Mouse (Mus musculus): ENCODE measurements around the gene Iyd. TPM values are rescaled to one million over a fixed set of nuclear protein-coding genes. Genes with fewer than 3 reads are reported as not detected.
"Not testable (repeated sequence)": the region's sequence is repeated elsewhere in the genome, so short reads cannot be mapped to it uniquely, and the experiment has no call there.

The Iyd gene
- polyA plus RNA-seq (2015; fragmentation: Nextera tagmentation; extraction: Ambion mirVana) = 0.98 and 1.2 TPM in 2 replicates

DNA sequence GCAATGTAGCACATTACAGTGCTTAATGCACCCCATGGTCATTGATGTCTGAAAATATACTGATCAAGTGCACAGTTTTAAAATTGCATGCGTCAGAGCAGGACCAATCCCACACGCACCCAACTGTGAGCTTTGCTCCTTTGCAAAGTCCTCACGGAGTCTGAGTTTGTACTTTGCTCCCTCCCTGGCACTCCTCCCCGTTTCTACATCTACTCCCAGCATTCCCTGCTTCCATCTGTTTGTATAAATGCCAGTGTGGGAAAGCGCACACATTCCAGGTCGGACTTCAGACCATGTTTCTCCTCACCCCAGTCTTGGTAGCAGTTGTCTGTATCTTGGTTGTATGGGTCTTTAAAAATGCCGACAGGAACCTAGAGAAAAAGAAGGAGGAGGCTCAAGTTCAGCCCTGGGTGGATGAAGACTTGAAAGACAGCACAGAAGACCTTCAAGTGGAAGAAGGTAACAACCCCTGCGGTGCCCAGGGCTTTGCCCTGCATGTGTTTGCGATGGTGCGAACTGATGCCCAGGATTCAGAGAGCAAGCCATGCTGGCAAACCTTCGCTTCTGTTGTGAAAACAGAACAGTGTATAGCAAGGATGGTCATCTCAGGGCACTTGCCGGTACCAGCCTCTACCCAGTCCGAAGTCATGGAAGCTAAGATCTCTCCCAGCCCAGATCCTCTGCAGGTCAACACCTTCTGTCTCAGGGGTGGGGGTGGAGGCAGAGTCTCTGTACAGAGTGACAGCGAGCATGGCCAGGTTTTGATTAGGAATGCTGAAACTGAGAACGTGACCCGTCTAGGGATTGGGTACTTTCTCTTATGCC lies at the start of gene Iyd:
TSS of gene Iyd (plus strand) at position 238 of the 825 bp plus-strand sequence.
- no peak within 1 kb of the TSS for H3K4me3 ChIP-seq (replicated peaks)
- H3K27me3 ChIP-seq = no peaks in the 10 kb centered on the region
- H3K9me3 ChIP-seq (replicated peaks) = no peaks in the 10 kb centered on the region
- no peak within 1 kb of the TSS for H3K9ac ChIP-seq
- H3K4me1 ChIP-seq = 0 out of 2 replicates have a peak, but pooled peaks cover 14% of the 10 kb centered on the region
- ATAC-seq (ENCODE audit: insufficient number of reproducible peaks, low FRiP score, low TSS enrichment, low read depth) = no peak
- no peaks in the 10 kb centered on the region for H3K36me3 ChIP-seq
- H3K4me2 ChIP-seq (replicated peaks) = no peak within 1 kb of the TSS
- 63% methylated on average over 16 of the region's 16 CpGs for WGBS
- H3K27ac ChIP-seq (replicated peaks) = no peak within 1 kb of the TSS

DNA sequence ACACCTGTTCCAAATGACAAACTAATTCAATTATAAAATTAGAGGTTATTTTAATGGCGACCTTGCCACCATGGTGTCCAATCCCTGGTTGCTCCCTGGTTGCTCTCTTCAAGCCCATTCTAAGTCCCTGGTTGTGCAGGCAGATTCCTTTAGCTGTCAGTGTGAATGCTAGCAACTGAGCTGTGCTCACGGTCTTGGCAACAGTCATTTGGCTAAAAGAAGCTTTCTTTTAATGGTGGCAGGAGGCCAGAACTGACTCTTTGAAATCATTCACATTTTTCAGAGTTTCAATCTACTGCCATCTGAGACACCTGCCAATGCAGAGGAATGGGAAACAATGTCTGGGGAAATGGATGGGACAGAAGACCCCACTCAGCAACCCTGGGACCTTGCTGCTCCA lies 43.2 kb upstream of the Iyd start:
- no peak overlapping the region for H3K27ac ChIP-seq (replicated peaks)
- H3K27me3 ChIP-seq = no peaks in the 10 kb centered on the region
- no peak overlapping the region for H3K9ac ChIP-seq
- H3K4me2 ChIP-seq (replicated peaks) = no peak overlapping the region
- ATAC-seq (ENCODE audit: insufficient number of reproducible peaks, low FRiP score, low TSS enrichment, low read depth) = no peak
- H3K4me3 ChIP-seq (replicated peaks) = no peak overlapping the region
- H3K4me1 ChIP-seq = no peaks in the 10 kb centered on the region
- WGBS = 61% methylated on average over 2 of the region's 2 CpGs
- no peaks in the 10 kb centered on the region for H3K9me3 ChIP-seq (replicated peaks)
- no peaks in the 10 kb centered on the region for H3K36me3 ChIP-seq

GRCm38 (mm10) chr10:3500846-3501245 lies 39.2 kb upstream of the Iyd start:
- not testable (repeated sequence) for H3K4me1 ChIP-seq; ATAC-seq (ENCODE audit: insufficient number of reproducible peaks, low FRiP score, low TSS enrichment, low read depth); H3K27me3 ChIP-seq; H3K27ac ChIP-seq (replicated peaks); H3K36me3 ChIP-seq; H3K9me3 ChIP-seq (replicated peaks); H3K4me3 ChIP-seq (replicated peaks); H3K4me2 ChIP-seq (replicated peaks); H3K9ac ChIP-seq
- 86% methylated on average over 6 of the region's 6 CpGs for WGBS

- no peak overlapping the region for H3K9ac ChIP-seq
- no peaks in the 10 kb centered on the region for H3K9me3 ChIP-seq (replicated peaks)
- no peak overlapping the region for H3K4me2 ChIP-seq (replicated peaks)
- H3K27ac ChIP-seq (replicated peaks) = no peak overlapping the region
- WGBS = 32% methylated on average over 8 of the region's 8 CpGs
- ATAC-seq (ENCODE audit: insufficient number of reproducible peaks, low FRiP score, low TSS enrichment, low read depth) = 0 out of 2 replicates have a peak, but pooled peaks have one; percentile 18
- H3K36me3 ChIP-seq = no peaks in the 10 kb centered on the region
- no peaks in the 10 kb centered on the region for H3K27me3 ChIP-seq
- peaks cover 16% of the 10 kb centered on the region for H3K4me1 ChIP-seq
- no peak overlapping the region for H3K4me3 ChIP-seq (replicated peaks)
Observed at GRCm38 (mm10) chr10:3507484-3508221, 32.4 kb upstream of the Iyd start.

GRCm38 (mm10) chr10:3508222-3508588 lies 31.8 kb upstream of the Iyd start:
- no peaks in the 10 kb centered on the region for H3K36me3 ChIP-seq
- 58% methylated on average over 2 of the region's 2 CpGs for WGBS
- no peak overlapping the region for H3K27ac ChIP-seq (replicated peaks)
- no peaks in the 10 kb centered on the region for H3K27me3 ChIP-seq
- no peak overlapping the region for H3K9ac ChIP-seq
- no peaks in the 10 kb centered on the region for H3K9me3 ChIP-seq (replicated peaks)
- ATAC-seq (ENCODE audit: insufficient number of reproducible peaks, low FRiP score, low TSS enrichment, low read depth) = no peak
- H3K4me2 ChIP-seq (replicated peaks) = no peak overlapping the region
- H3K4me1 ChIP-seq = peaks cover 16% of the 10 kb centered on the region
- no peak overlapping the region for H3K4me3 ChIP-seq (replicated peaks)

DNA sequence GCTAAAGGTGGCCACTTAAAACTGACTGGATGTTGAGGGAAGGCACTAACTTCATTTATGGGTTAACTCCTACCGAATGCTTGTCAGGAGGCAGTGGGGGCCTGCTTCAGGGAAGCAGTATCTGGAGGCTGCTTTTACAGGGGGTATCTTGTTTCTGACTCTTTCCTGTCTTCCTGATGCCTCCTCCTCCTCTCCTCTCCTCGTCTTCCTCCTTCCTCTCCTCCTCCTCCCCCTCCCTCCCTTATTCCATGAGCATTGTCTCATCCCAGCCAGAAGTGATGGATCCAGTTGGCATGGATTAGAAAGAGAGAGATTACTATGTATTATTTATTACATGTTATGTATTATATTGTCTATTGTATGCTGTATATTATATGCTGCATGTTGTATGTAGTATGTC lies 31.3 kb upstream of the Iyd start:
- Histone ChIP-seq H3K27me3 (no peaks in the 10 kb centered on the region), H3K9me3 (replicated peaks) (no peaks in the 10 kb centered on the region), H3K36me3 (no peaks in the 10 kb centered on the region), H3K4me3 (replicated peaks) (no peak overlapping the region), H3K4me1 (peaks cover 16% of the 10 kb centered on the region), H3K27ac (replicated peaks) (no peak overlapping the region), H3K4me2 (replicated peaks) (no peak overlapping the region), H3K9ac (no peak overlapping the region)
- WGBS = 37% methylated on average over 2 of the region's 2 CpGs
- no peak for ATAC-seq (ENCODE audit: insufficient number of reproducible peaks, low FRiP score, low TSS enrichment, low read depth)

- H3K4me1 ChIP-seq = peaks cover 16% of the 10 kb centered on the region
- no peaks in the 10 kb centered on the region for H3K36me3 ChIP-seq
- H3K9me3 ChIP-seq (replicated peaks) = no peaks in the 10 kb centered on the region
- H3K4me3 ChIP-seq (replicated peaks) = no peak overlapping the region
- no peak for ATAC-seq (ENCODE audit: insufficient number of reproducible peaks, low FRiP score, low TSS enrichment, low read depth)
- no peaks in the 10 kb centered on the region for H3K27me3 ChIP-seq
- 46% methylated on average over 7 of the region's 7 CpGs for WGBS
- H3K4me2 ChIP-seq (replicated peaks) = no peak overlapping the region
- no peak overlapping the region for H3K9ac ChIP-seq
- H3K27ac ChIP-seq (replicated peaks) = no peak overlapping the region
Observed at GRCm38 (mm10) chr10:3509663-3510277, 30.3 kb upstream of the Iyd start.

- no peaks in the 10 kb centered on the region for H3K27me3 ChIP-seq
Observed at GRCm38 (mm10) chr10:3510486-3510885, 29.6 kb upstream of the Iyd start.

DNA sequence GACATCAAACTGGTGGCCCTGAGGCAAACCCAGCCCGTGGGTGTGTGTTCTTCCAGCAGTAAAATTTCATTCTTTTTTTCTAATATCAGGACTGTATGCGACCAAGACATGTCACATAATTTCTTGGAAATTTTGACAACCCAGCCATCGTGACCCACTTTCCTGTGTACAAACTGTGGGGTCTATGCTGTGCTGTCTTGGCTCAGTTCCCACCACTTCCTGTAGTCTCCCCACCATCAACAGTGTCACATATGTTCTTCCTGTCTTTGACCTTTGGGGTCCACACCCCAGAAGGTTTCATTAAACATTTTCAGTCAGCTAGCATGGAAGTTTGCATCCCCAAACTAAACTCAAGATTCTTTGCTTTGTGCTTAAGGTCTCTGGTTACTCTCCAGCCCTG lies 28.6 kb upstream of the Iyd start:
- H3K9ac ChIP-seq = no peak overlapping the region
- WGBS = 50% methylated on average over 3 of the region's 3 CpGs
- no peak overlapping the region for H3K4me3 ChIP-seq (replicated peaks)
- no peaks in the 10 kb centered on the region for H3K27me3 ChIP-seq
- H3K4me1 ChIP-seq = peaks cover 16% of the 10 kb centered on the region
- no peaks in the 10 kb centered on the region for H3K36me3 ChIP-seq
- H3K4me2 ChIP-seq (replicated peaks) = no peak overlapping the region
- H3K27ac ChIP-seq (replicated peaks) = no peak overlapping the region
- no peaks in the 10 kb centered on the region for H3K9me3 ChIP-seq (replicated peaks)
- no peak for ATAC-seq (ENCODE audit: insufficient number of reproducible peaks, low FRiP score, low TSS enrichment, low read depth)

More at GRCm38 (mm10) chr10:3510486-3510885, 29.6 kb upstream of the Iyd start:
- no peak overlapping the region for H3K4me3 ChIP-seq (replicated peaks)
- H3K4me1 ChIP-seq = peaks cover 16% of the 10 kb centered on the region
- no peak overlapping the region for H3K4me2 ChIP-seq (replicated peaks)
- H3K9me3 ChIP-seq (replicated peaks) = no peaks in the 10 kb centered on the region
- no peak for ATAC-seq (ENCODE audit: insufficient number of reproducible peaks, low FRiP score, low TSS enrichment, low read depth)
- H3K9ac ChIP-seq = no peak overlapping the region
- no peak overlapping the region for H3K27ac ChIP-seq (replicated peaks)
- no peaks in the 10 kb centered on the region for H3K36me3 ChIP-seq
- WGBS = 57% methylated on average over 3 of the region's 3 CpGs

DNA sequence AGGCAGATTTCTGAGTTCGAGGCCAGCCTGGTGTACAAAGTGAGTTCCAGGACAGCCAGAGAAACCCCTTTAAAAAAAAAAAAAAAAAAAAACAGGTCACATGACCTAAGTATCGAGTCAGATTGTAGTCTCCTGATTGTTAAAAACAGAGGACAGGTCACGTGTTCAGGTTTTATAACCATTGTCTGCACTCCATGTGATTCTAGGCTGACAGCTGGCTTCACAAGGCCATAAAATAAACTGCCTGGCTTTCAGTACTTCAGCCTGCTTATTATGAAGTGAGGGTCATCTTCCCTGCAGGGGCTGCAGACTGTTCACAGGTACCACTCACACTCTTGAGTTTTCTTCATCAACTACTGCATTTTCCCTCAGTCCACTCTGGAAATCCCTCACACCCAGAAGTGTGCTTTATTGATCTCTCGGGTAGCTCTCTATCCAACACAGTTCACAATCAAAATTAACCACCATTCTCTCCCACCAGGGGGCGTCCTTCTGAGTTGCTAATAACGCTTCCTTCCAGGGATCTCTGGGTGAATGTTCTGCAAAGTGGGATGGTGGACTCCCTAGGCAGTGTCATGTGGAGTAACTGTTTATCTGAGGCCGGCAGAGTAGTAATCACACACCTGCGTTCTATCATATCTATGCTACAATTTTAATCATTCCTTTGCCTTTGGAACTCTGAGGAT lies 27.3 kb upstream of the Iyd start:
- WGBS = 75% methylated on average over 8 of the region's 8 CpGs
- H3K4me3 ChIP-seq (replicated peaks) = no peak overlapping the region

GRCm38 (mm10) chr10:3513947-3514346 lies 26.1 kb upstream of the Iyd start:
- Histone ChIP-seq H3K4me1 (peaks cover 8% of the 10 kb centered on the region; the same call in 1 of the 2 replicates), H3K27me3 (no peaks in the 10 kb centered on the region), H3K9ac (no peak overlapping the region), H3K4me2 (replicated peaks) (no peak overlapping the region), H3K9me3 (replicated peaks) (no peaks in the 10 kb centered on the region), H3K27ac (replicated peaks) (no peak overlapping the region), H3K36me3 (no peaks in the 10 kb centered on the region), H3K4me3 (replicated peaks) (no peak overlapping the region)
- 63% methylated on average over 6 of the region's 6 CpGs for WGBS
- ATAC-seq (ENCODE audit: insufficient number of reproducible peaks, low FRiP score, low TSS enrichment, low read depth) = no peak

More for the DNA sequence above, 27.3 kb upstream of the Iyd start:
- Histone ChIP-seq H3K9me3 (replicated peaks) (no peaks in the 10 kb centered on the region), H3K27ac (replicated peaks) (no peak overlapping the region), H3K9ac (no peak overlapping the region), H3K4me1 (peaks cover 13% of the 10 kb centered on the region), H3K4me2 (replicated peaks) (no peak overlapping the region), H3K27me3 (no peaks in the 10 kb centered on the region), H3K36me3 (no peaks in the 10 kb centered on the region)
- no peak for ATAC-seq (ENCODE audit: insufficient number of reproducible peaks, low FRiP score, low TSS enrichment, low read depth)
